Mouse (Mus musculus) limb, embryonic 14.5 days (tissue): ENCODE data around the gene Npas3. TPM values are rescaled to one million over a fixed set of nuclear protein-coding genes. Genes with fewer than 3 reads are reported as not detected.

Experiments
- ATAC-seq: fragments of 200-750 bp; cut with Nextera tagmentation; 2 replicates; pipeline ENCODE4 v1.8.0; 2017; ENCODE audit warnings: low read depth, moderate number of reproducible peaks, moderate TSS enrichment; ENCODE audit not compliant: low FRiP score
- DNase-seq: peaks from one replicate; pipeline ENCODE4 v3.0.0-alpha.2; 2015; ENCODE audit warnings: low spot score
- H3K27ac ChIP-seq: fragments of 300-500 bp; sonication (generic); replicated peaks from 2 replicates; pipeline ENCODE4 v1.5.1; 2014; ENCODE audit warnings: low read depth, mild to moderate bottlenecking, low read length, moderate library complexity, mixed read lengths
- H3K27me3 ChIP-seq: fragments of 300-500 bp; sonication (generic); 2 replicates; pipeline ENCODE4 v1.6.1; 2014; ENCODE audit warnings: low read length, mixed read lengths; ENCODE audit not compliant: control insufficient read depth, insufficient read depth
- H3K36me3 ChIP-seq: fragments of 300-500 bp; sonication (generic); 2 replicates; pipeline ENCODE4 v1.6.1; 2014; ENCODE audit warnings: mild to moderate bottlenecking, low read length, moderate library complexity, mixed read lengths; ENCODE audit not compliant: control insufficient read depth, insufficient read depth
- H3K4me1 ChIP-seq: fragments of 300-500 bp; sonication (generic); 2 replicates; pipeline ENCODE4 v1.6.1; 2014; ENCODE audit warnings: antibody characterized with exemption, low read length, mixed read lengths; ENCODE audit not compliant: control insufficient read depth, insufficient read depth
- H3K4me2 ChIP-seq: fragments of 300-500 bp; sonication (generic); replicated peaks from 2 replicates; pipeline ENCODE4 v1.6.1; 2014; ENCODE audit warnings: low read depth, mild to moderate bottlenecking, low read length, moderate library complexity; ENCODE audit not compliant: severe bottlenecking
- H3K4me3 ChIP-seq: fragments of 300-500 bp; sonication (generic); replicated peaks from 2 replicates; pipeline ENCODE4 v1.5.1; 2014; ENCODE audit warnings: low read length
- H3K9ac ChIP-seq: fragments of 300-500 bp; sonication (generic); 2 replicates; pipeline ENCODE4 v1.6.1; 2014; ENCODE audit warnings: mild to moderate bottlenecking, low read depth, low read length, moderate library complexity; ENCODE audit not compliant: severe bottlenecking
- H3K9me3 ChIP-seq: fragments of 300-500 bp; sonication (generic); 2 replicates; pipeline ENCODE4 v1.6.1; 2016; ENCODE audit warnings: low read length; ENCODE audit not compliant: control insufficient read depth
- POLR2A ChIP-seq: fragments of 200-500 bp; IDR thresholded peaks from 2 replicates; pipeline ENCODE4 v1.8.0; 2012; ENCODE audit warnings: inconsistent platforms, mild to moderate bottlenecking, moderate library complexity, borderline replicate concordance; ENCODE audit not compliant: insufficient read depth, insufficient read length; ENCODE audit errors: extremely low read depth
- WGBS: fragments of 180-500 bp; shearing (Covaris S2); extraction: QIAGEN DNeasy Blood & Tissue Kit; methylation state at CpG from one replicate; pipeline ENCODE4 v1.1.7; 2014; 5-methylcytosine and 5-hydroxymethylcytosine counted together
- polyA plus RNA-seq, 2 experiments: library from polyadenylated mRNA; depleted of rRNA in 1 of 2; stranded (reverse) in 1 of 2; unstranded in 1 of 2; fragments of >200 nt; fragmentation: Nextera tagmentation in 1 of 2; extraction: Ambion mirVana in 1 of 2; gene quantifications; 2 replicates each; pipeline versions ENCODE4 v1.2.1 to v1.2.3; 2012 to 2014

Gene Npas3
- polyA plus RNA-seq, 2 experiments, result 5.3 to 5.9 TPM

DNA sequence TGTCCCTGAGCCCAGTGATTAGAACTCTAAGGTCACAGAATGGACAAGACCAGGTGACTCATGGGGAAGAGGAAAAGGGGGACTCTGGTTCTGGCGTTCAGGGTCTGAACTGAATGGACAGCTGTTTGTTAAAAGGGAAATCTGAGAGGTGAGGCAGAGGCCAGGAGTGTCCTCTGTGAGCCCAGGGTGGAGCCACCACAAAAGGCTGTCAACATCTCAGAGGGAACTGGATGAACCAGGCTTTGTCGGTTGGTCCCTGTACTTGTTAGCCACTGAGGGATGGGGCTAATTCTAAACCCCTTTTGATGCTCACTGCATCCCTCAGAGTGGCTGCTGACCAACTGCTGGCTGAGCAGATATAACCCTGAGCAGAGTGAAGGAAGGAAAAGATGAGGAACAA lies 861.9 kb downstream of the Npas3 start:
- no peaks in the 10 kb centered on the region for H3K36me3 ChIP-seq
- H3K4me2 ChIP-seq, result no peak overlapping the region
- no peak overlapping the region for H3K27ac ChIP-seq
- no peaks in the 10 kb centered on the region for H3K4me1 ChIP-seq
- no peak overlapping the region for H3K9ac ChIP-seq
- DNase-seq (no peak), ATAC-seq (no peak)
- H3K9me3 ChIP-seq, result no peaks in the 10 kb centered on the region
- WGBS, result 42% methylated on average over 2 of the region's 2 CpGs
- H3K27me3 ChIP-seq, result no peaks in the 10 kb centered on the region
- no peak for TF ChIP-seq POLR2A
- H3K4me3 ChIP-seq, result no peak overlapping the region

DNA sequence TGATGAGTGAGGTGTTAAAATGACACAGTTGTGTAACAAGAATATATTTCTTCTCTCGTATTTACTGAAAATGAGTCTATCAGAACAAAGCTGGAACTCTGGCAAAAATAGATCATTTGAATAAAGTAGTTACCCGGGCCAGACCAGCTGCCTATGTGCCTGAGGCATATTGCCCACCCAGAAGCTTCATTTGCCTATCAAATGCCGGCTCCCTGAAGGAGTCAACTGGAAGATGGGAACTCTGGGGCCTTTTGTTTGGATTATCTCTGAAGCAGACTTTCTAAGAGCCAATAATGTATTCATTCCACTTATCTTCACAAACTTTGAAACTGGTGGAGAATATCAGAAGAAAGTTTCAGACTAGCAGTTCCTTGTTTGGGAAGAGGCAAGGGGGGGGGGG lies 862.5 kb downstream of the Npas3 start:
- Histone ChIP-seq H3K9ac (no peak overlapping the region), H3K9me3 (no peaks in the 10 kb centered on the region), H3K4me3 (no peak overlapping the region), H3K36me3 (no peaks in the 10 kb centered on the region), H3K27ac (no peak overlapping the region), H3K4me2 (no peak overlapping the region), H3K4me1 (no peaks in the 10 kb centered on the region), H3K27me3 (no peaks in the 10 kb centered on the region)
- no peak for ATAC-seq
- DNase-seq, result no peak
- TF ChIP-seq POLR2A, result no peak
- 48% methylated on average over 3 of the region's 3 CpGs for WGBS

DNA sequence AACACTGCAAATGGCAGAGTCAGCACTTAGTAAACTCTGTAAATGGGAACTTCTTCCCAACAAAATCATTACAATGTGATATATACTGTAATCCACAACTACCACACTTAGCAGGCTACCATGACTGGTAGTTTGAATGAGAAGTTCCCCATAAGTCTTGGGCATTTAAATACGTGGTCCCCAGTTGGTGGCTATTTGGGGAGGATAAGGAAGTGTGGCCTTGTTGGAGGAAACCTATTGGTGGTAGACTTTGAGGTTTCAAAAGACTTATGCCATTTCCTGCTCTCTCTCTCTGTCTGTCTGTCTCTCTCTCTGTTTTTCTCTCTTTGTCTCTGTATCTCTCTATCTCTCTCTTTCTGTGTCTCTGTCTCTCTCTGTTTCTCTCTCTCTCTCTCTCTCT lies 871.9 kb downstream of the Npas3 start:
- H3K27me3 ChIP-seq, result no peaks in the 10 kb centered on the region
- H3K4me1 ChIP-seq, result peaks cover 4% of the 10 kb centered on the region
- ATAC-seq (no peak), DNase-seq (no peak)
- H3K36me3 ChIP-seq, result no peaks in the 10 kb centered on the region
- no peak overlapping the region for H3K9ac ChIP-seq
- no peak overlapping the region for H3K4me2 ChIP-seq
- TF ChIP-seq POLR2A, result no peak
- 67% methylated on average over 1 of the region's 1 CpGs for WGBS
- no peaks in the 10 kb centered on the region for H3K9me3 ChIP-seq
- H3K27ac ChIP-seq, result no peak overlapping the region
- no peak overlapping the region for H3K4me3 ChIP-seq

DNA sequence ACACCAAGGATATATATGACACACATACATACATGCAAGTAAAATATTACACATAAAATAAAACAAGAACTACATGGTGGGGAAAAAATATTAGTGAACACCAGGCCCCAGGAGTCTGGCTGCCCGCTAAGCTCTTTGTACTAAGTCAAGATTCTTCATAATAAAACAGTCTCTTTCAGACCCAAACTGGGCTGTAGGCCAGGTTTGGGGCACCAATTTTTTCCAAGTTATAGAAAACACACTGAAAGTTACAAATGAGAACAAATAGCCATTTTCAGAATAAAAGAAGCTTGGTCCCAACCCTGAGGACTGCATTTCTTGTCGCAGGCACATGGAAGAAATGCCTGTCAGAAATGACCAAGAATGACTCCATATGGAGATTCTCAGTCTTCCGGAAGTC lies 872.8 kb downstream of the Npas3 start:
- Histone ChIP-seq H3K27ac (no peak overlapping the region), H3K4me2 (no peak overlapping the region), H3K4me3 (no peak overlapping the region), H3K36me3 (no peaks in the 10 kb centered on the region), H3K9ac (no peak overlapping the region), H3K9me3 (no peaks in the 10 kb centered on the region), H3K27me3 (no peaks in the 10 kb centered on the region), H3K4me1 (peaks cover 4% of the 10 kb centered on the region)
- DNase-seq, result no peak
- 50% methylated on average over 3 of the region's 3 CpGs for WGBS
- TF ChIP-seq POLR2A, result no peak
- no peak for ATAC-seq
